Mouse (Mus musculus): ENCODE data around the gene Eaf2.

- TF ChIP-seq POLR2A (IDR thresholded peaks at IDR 0.05; ENCODE audit: borderline replicate concordance, insufficient read depth, low read length) (no peak), CTCF (IDR thresholded peaks at IDR 0.05; ENCODE audit: borderline replicate concordance, insufficient read depth, low read depth, low read length) (no peak)
Measured at GRCm38 (mm10) chr16:36808616-36809015, 66.2 kb downstream of the Eaf2 start.
